Mouse (Mus musculus): ENCODE data around the gene Ppm1h. TPM values are rescaled to one million over a fixed set of nuclear protein-coding genes. Genes with fewer than 3 reads are reported as not detected.

Gene Ppm1h
- total RNA-seq, 2 experiments from 2014 or later = 21.4 to 28.5 TPM

GRCm38 (mm10) chr10:122742136-122742535, 63.6 kb downstream of the Ppm1h start:
- no peak for ATAC-seq (replicated peaks; ENCODE audit: poor library complexity)

- no peak for ATAC-seq (replicated peaks; ENCODE audit: poor library complexity)
These were observed 64.8 kb downstream of the Ppm1h start for GRCm38 (mm10) chr10:122743361-122743760.

- no peak for ATAC-seq (replicated peaks; ENCODE audit: poor library complexity)
These were observed 66.4 kb downstream of the Ppm1h start for GRCm38 (mm10) chr10:122744970-122745369.

- no peak for ATAC-seq (replicated peaks; ENCODE audit: poor library complexity)
These were observed 67.6 kb downstream of the Ppm1h start for GRCm38 (mm10) chr10:122746211-122746610.

- ATAC-seq (replicated peaks; ENCODE audit: poor library complexity) = peak; percentile 89
These were observed 68.8 kb downstream of the Ppm1h start for GRCm38 (mm10) chr10:122747151-122747925.

- no peak for ATAC-seq (replicated peaks; ENCODE audit: poor library complexity)
These were observed 69.9 kb downstream of the Ppm1h start for GRCm38 (mm10) chr10:122748361-122748951.

GRCm38 (mm10) chr10:122749071-122749470, 70.5 kb downstream of the Ppm1h start:
- no peak for ATAC-seq (replicated peaks; ENCODE audit: poor library complexity)

- ATAC-seq (replicated peaks; ENCODE audit: poor library complexity) = no peak
These were observed 71.3 kb downstream of the Ppm1h start for GRCm38 (mm10) chr10:122749876-122750275.

- no peak for ATAC-seq (replicated peaks; ENCODE audit: poor library complexity)
These were observed 74.7 kb downstream of the Ppm1h start for GRCm38 (mm10) chr10:122752950-122753923.

GRCm38 (mm10) chr10:122753924-122754307, 75.4 kb downstream of the Ppm1h start:
- ATAC-seq (replicated peaks; ENCODE audit: poor library complexity) = peak; percentile 74

GRCm38 (mm10) chr10:122754967-122755366, 76.4 kb downstream of the Ppm1h start:
- no peak for ATAC-seq (replicated peaks; ENCODE audit: poor library complexity)

- ATAC-seq (replicated peaks; ENCODE audit: poor library complexity) = no peak
These were observed 78.4 kb downstream of the Ppm1h start for GRCm38 (mm10) chr10:122756879-122757530.

- no peak for ATAC-seq (replicated peaks; ENCODE audit: poor library complexity)
These were observed 79.2 kb downstream of the Ppm1h start for GRCm38 (mm10) chr10:122757727-122758126.

- ATAC-seq (replicated peaks; ENCODE audit: poor library complexity) = no peak
These were observed 79.8 kb downstream of the Ppm1h start for GRCm38 (mm10) chr10:122758346-122758745.

- ATAC-seq (replicated peaks; ENCODE audit: poor library complexity) = no peak
These were observed 81.2 kb downstream of the Ppm1h start for GRCm38 (mm10) chr10:122759729-122760128.

- ATAC-seq (replicated peaks; ENCODE audit: poor library complexity) = peak; percentile 27; the same call in 1 of the 2 replicates
These were observed 82.1 kb downstream of the Ppm1h start for GRCm38 (mm10) chr10:122760469-122761307.

- ATAC-seq (replicated peaks; ENCODE audit: poor library complexity) = peak; percentile 63
These were observed 84.4 kb downstream of the Ppm1h start for GRCm38 (mm10) chr10:122762772-122763511.

- peak; percentile 32; the same call in 1 of the 2 replicates for ATAC-seq (replicated peaks; ENCODE audit: poor library complexity)
These were observed 85.0 kb downstream of the Ppm1h start for GRCm38 (mm10) chr10:122763596-122763995.

- no peak for ATAC-seq (replicated peaks; ENCODE audit: poor library complexity)
These were observed 86.1 kb downstream of the Ppm1h start for GRCm38 (mm10) chr10:122764653-122765052.

Data from megakaryocyte progenitor cell, adult 5-6 weeks (primary cell).